Mouse (Mus musculus) megakaryocyte, embryonic 14.5 days (primary cell): ENCODE results near the gene Sfta2.

Experiments
- FLI1 ChIP-seq: IDR thresholded peaks from 2 replicates; pipeline ENCODE4 v1.6.1; 2012; ENCODE audit warnings: low read length, inconsistent platforms, mixed read lengths
- GATA1 ChIP-seq: IDR thresholded peaks from 3 replicates; pipeline ENCODE4 v1.6.1; 2012; ENCODE audit warnings: mixed read lengths, low read length, inconsistent platforms, borderline replicate concordance

GRCm38 (mm10) chr17:35601736-35602354 is 496 bp downstream of the Sfta2 start:
- no peak for TF ChIP-seq GATA1
- no peak for TF ChIP-seq FLI1
